In genomic region chr6:117956161-117956560, GRCm38 (mm10) we compare ENCODE assay signal across 17 mouse cellular contexts. TPM values are rescaled to one million over a fixed set of nuclear protein-coding genes. Genes with fewer than 3 reads are reported as not detected.
"Had no signal": no experiment of that assay in that cellular context is flagged by ENCODE, and none has a peak within 500 bp of the region (broad histone marks: within the 10 kb centered on the region; RNA-seq: fewer than 3 reads in every experiment).

No protein-coding gene starts in this region.

- H3K4me1 ChIP-seq: limb, embryonic 12.5 days had no signal

- H3K9me3 ChIP-seq: limb, embryonic 12.5 days; liver, embryonic 13.5 days; lung, embryonic 15.5 days had no signal

- H3K4me2 ChIP-seq: limb, embryonic 12.5 days; liver, embryonic 13.5 days; lung, embryonic 15.5 days; midbrain, embryonic 12.5 days had no signal

- H3K27ac ChIP-seq: layer of hippocampus, adult 2 months; limb, embryonic 12.5 days; liver, embryonic 13.5 days; lung, embryonic 15.5 days; macrophage; midbrain, embryonic 12.5 days had no signal

- DNase-seq: liver; liver, embryonic 13.5 days; liver, postnatal 0 days; lung, postnatal 14 days; right cerebral cortex, postnatal 14 days; thymus, adult 18-20 months; thymus, postnatal 25 days had no signal

- H3K36me3 ChIP-seq: limb, embryonic 12.5 days; liver, embryonic 13.5 days; lung, embryonic 15.5 days; midbrain, embryonic 12.5 days had no signal

- H3K4me3 ChIP-seq: layer of hippocampus, adult 2 months; limb, embryonic 12.5 days; liver, embryonic 13.5 days; lung, embryonic 15.5 days; megakaryocyte, embryonic 14.5 days; midbrain, embryonic 12.5 days had no signal

- H3K9ac ChIP-seq: limb, embryonic 12.5 days; liver, embryonic 13.5 days; liver, postnatal 0 days; lung, embryonic 15.5 days; midbrain, embryonic 12.5 days had no signal

- H3K27me3 ChIP-seq: limb, embryonic 12.5 days; liver, embryonic 13.5 days; lung, embryonic 15.5 days; midbrain, embryonic 12.5 days had no signal

- ATAC-seq: liver, postnatal 0 days had no signal

RNA-seq across cellular contexts. Expression of gene Fxyd4, which starts 18.7 kb away (rescaled TPM):
- total RNA-seq: layer of hippocampus, adult 2 months; layer of hippocampus, postnatal 10 days; left cerebral cortex, postnatal 36 days; midbrain, postnatal 0 days had no signal
- polyA plus RNA-seq: macrophage; spleen, adult 2 months had no signal

RNA-seq across cellular contexts. Expression of gene Rasgef1a, which starts 55.1 kb away (rescaled TPM):
- polyA plus RNA-seq: limb, embryonic 12.5 days had no signal
